Mouse (Mus musculus) liver, postnatal 0 days (tissue): ENCODE data around the gene BC048671.

Experiments
- CTCF ChIP-seq: sonication (generic); IDR thresholded peaks from 2 replicates; pipeline ENCODE4 v1.5.1; 2016; ENCODE audit warnings: antibody characterized with exemption, low read depth
- EP300 ChIP-seq: IDR thresholded peaks from 2 replicates; pipeline ENCODE4 v1.6.1; 2016; ENCODE audit warnings: antibody characterized with exemption, low read depth, mild to moderate bottlenecking

DNA sequence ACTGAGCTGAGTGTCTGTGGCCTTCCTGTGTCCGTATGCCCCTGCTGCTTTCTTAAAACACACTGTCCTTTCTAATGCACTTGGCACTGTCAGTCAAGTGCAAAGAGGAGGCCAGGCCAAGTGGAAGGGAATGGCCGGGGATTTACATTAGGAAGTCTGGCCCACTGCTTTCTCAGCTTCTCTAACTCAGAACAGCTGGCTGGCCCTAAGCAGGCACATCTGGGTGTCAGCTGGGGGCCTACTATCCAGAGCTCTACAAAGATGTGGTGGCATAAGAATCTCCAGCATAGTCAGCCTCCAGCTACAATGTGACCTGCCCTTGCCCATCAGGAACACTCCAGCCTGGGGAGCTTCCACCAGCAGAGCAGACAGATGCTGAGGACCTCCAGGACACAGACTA lies 49.0 kb downstream of the BC048671 start:
- TF ChIP-seq CTCF (no peak), EP300 (no peak)
